In the genomic region with DNA sequence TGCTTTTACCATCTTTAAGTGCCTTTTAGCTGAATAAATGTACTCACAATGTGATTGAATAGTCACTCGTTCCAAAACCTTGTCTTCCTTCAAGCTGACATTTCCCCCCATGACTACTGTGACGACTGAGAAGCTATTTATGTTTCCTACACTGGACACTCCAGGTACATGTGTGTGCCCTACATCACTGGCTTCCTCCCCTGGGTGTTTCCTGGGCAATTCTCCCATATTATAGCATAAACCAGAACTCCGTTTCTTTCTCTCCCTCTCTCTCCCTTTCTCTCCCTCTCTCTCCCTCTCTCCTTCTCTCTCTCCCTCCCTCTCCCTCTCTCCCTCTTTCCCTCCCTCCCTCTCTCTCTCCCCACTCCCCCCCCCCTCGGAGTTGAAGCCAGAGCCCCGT, we compare ENCODE assay signal across 11 mouse cellular contexts. TPM values are rescaled to one million over a fixed set of nuclear protein-coding genes. Genes with fewer than 3 reads are reported as not detected.
DNase-seq lines count a peak whose midpoint lies in the region; ATAC-seq lines count a peak whose summit lies in the region.
"Had no signal": no experiment of that assay in that cellular context is flagged by ENCODE, and none has a peak within 500 bp of the region (broad histone marks: within the 10 kb centered on the region; RNA-seq: fewer than 3 reads in every experiment).

No protein-coding gene starts in this region.

- 0 out of 2 replicates have a peak overlapping the region, but pooled peaks have one; percentile 18 for H3K9ac ChIP-seq in kidney, embryonic 14.5 days (ENCODE audit: low read depth, low read length)

- H3K4me1 ChIP-seq in kidney, embryonic 14.5 days (ENCODE audit: control insufficient read depth, insufficient read depth, low read length), result peaks cover 21% of the 10 kb centered on the region

- peak; percentile 54 to 56 for DNase-seq in cerebellum, postnatal 10 days
- no peak for DNase-seq in cerebellum, adult 8-10 months
- DNase-seq in kidney, adult 18-20 months, result no peak
- DNase-seq in retina, postnatal 1 day, result peak; percentile 81
- no peak for DNase-seq in retina, embryonic 14.5 days (ENCODE audit: low spot score)
- DNase-seq in frontal cortex, postnatal 25 days (ENCODE audit: low spot score in 2 of 2), result no peak
- DNase-seq in right cerebral cortex, postnatal 25 days, result no peak
- DNase-seq: adrenal gland, adult 8-10 months; cerebellum, adult 2 months had no signal

- whole genome bisulfite sequencing in kidney, embryonic 14.5 days, result 24% methylated on average over 5 of the region's 5 CpGs

- no peak overlapping the region for H3K4me3 ChIP-seq in kidney, embryonic 14.5 days (ENCODE audit: low read length)

- H3K27me3 ChIP-seq in kidney, embryonic 14.5 days (ENCODE audit: control insufficient read depth, insufficient read depth, low read length), result no peaks in the 10 kb centered on the region

- H3K9me3 ChIP-seq in kidney, embryonic 14.5 days (ENCODE audit: control insufficient read depth, low read length), result no peaks in the 10 kb centered on the region

- H3K27ac ChIP-seq in kidney, embryonic 14.5 days (ENCODE audit: low read depth, low read length), result peak overlapping the region; percentile 27; the same call in 1 of the 2 replicates

- no peaks in the 10 kb centered on the region for H3K36me3 ChIP-seq in kidney, embryonic 14.5 days (ENCODE audit: control insufficient read depth, insufficient read depth, low read length)

- no peak overlapping the region for H3K4me2 ChIP-seq in kidney, embryonic 14.5 days (replicated peaks; ENCODE audit: low read depth, low read length)
- H3K4me2 ChIP-seq: midbrain, embryonic 11.5 days had no signal

- ATAC-seq in kidney, embryonic 14.5 days (ENCODE audit: low FRiP score, low TSS enrichment), result no peak

RNA-seq across cellular contexts. Expression of gene Egfl7, which starts 6.0 kb away (rescaled TPM):
- polyA plus RNA-seq in kidney, embryonic 14.5 days (2014; fragmentation: Nextera tagmentation; extraction: Ambion mirVana), result 172 and 194 TPM in 2 replicates

RNA-seq across cellular contexts. Expression of gene Gm20532, which starts 12.6 kb away (rescaled TPM):
- polyA plus RNA-seq in kidney, embryonic 14.5 days (2014; fragmentation: Nextera tagmentation; extraction: Ambion mirVana), result not detected in 2 replicates
- polyA plus RNA-seq: cerebellum, adult 2 months; midbrain, embryonic 11.5 days had no signal

RNA-seq across cellular contexts. Expression of gene Agpat2, which starts 30.4 kb away (rescaled TPM):
- 30.0 and 41.4 TPM in 2 replicates for polyA plus RNA-seq in kidney, embryonic 14.5 days (2014; fragmentation: Nextera tagmentation; extraction: Ambion mirVana)

RNA-seq across cellular contexts. Expression of gene Fam69b, which starts 54.5 kb away (rescaled TPM):
- polyA plus RNA-seq in kidney, embryonic 14.5 days (2014; fragmentation: Nextera tagmentation; extraction: Ambion mirVana), result 30.3 and 39.1 TPM in 2 replicates

RNA-seq across cellular contexts. Expression of gene Notch1, which starts 57.3 kb away (rescaled TPM):
- polyA plus RNA-seq in kidney, embryonic 14.5 days (2014; fragmentation: Nextera tagmentation; extraction: Ambion mirVana), result 33.4 and 45.1 TPM in 2 replicates

Comparison
In these comparisons a context has a peak if more than half of its experiments do, and no peak if none do; other contexts are left out.
1. DNase-seq: peak in cerebellum, postnatal 10 days (2 of 2) and retina, postnatal 1 day (single experiment); none in cerebellum, adult 8-10 months (single experiment), kidney, adult 18-20 months (single experiment), retina, embryonic 14.5 days (single experiment), frontal cortex, postnatal 25 days (0 of 2) and right cerebral cortex, postnatal 25 days (single experiment).